Mouse (Mus musculus): ENCODE measurements around the gene Dnaaf3.

DNA sequence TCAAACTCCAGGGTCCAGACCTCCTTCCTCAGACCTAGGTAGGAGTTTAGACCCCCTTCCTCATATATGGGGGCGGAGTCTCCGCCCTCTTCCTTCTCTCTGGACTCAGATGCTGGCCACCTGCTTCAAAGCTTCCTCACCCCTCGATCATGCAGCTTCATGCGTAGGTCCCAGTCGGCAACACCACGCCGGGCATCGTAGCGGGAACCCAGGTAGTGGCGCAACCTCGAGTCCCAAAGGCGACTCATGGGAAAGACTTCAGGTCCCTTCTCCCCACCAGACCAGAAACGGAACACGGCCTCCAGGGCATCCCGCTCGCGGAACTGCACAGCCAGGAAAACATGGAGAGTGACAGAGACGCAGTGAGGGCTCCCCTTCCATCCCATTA is 5.0 kb downstream of the Dnaaf3 start:
- no peak for TF ChIP-seq POLR2A (IDR thresholded peaks at IDR 0.05; ENCODE audit: borderline replicate concordance, control insufficient read depth, low read depth, low read length)
- TF ChIP-seq CTCF (IDR thresholded peaks at IDR 0.05; ENCODE audit: control insufficient read depth, insufficient read depth, low read length) = no peak
